ENCODE assay signal across 12 mouse cellular contexts in the genomic region with DNA sequence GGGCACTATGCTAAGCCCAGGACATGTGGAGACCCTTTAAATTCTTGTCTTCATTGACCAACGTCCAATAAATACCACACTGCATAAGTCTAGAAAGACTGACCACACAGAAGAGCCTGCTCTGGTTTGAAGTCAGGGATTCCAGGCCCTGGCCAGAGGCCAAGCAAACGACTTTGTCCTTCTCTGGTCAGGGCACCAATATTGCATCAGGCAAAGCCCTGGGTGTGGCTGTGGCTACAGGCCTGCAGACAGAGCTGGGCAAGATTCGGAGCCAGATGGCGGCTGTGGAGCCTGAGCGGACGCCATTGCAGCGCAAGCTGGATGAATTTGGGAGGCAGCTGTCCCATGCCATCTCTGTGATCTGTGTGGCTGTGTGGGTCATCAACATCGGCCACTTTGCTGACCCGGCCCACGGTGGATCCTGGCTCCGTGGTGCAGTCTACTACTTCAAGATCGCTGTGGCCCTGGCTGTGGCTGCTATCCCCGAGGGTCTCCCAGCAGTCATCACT.
"Had no signal": no experiment of that assay in that cellular context is flagged by ENCODE, and none has a peak within 500 bp of the region (broad histone marks: within the 10 kb centered on the region; RNA-seq: fewer than 3 reads in every experiment).

No protein-coding gene starts in this region.

- H3K27ac ChIP-seq: left cerebral cortex, adult 2 months; limb, embryonic 10.5 days; liver, embryonic 12.5 days; lung, embryonic 15.5 days; midbrain, embryonic 13.5 days; neural tube, embryonic 12.5 days had no signal

- H3K36me3 ChIP-seq: limb, embryonic 10.5 days; liver, embryonic 12.5 days; lung, embryonic 15.5 days; midbrain, embryonic 13.5 days; neural tube, embryonic 12.5 days had no signal

- H3K4me1 ChIP-seq: liver, embryonic 12.5 days; lung, embryonic 15.5 days; midbrain, embryonic 13.5 days; neural tube, embryonic 12.5 days had no signal

- H3K27me3 ChIP-seq: liver, embryonic 12.5 days; lung, embryonic 15.5 days; midbrain, embryonic 13.5 days; neural tube, embryonic 12.5 days had no signal

- H3K4me3 ChIP-seq: left cerebral cortex, adult 2 months; limb, embryonic 10.5 days; liver, embryonic 12.5 days; lung, embryonic 15.5 days; midbrain, embryonic 13.5 days; neural tube, embryonic 12.5 days had no signal

- DNase-seq: kidney, adult 9 months; kidney, postnatal 14 days; lung, postnatal 14 days; retina, postnatal 1 day; right cerebral cortex, postnatal 14 days; thymus, postnatal 36 days had no signal

- H3K9me3 ChIP-seq: limb, embryonic 10.5 days; liver, embryonic 12.5 days; lung, embryonic 15.5 days; midbrain, embryonic 13.5 days; neural tube, embryonic 12.5 days had no signal
